Mouse (Mus musculus) inflammation-experienced regulatory T-cells, adult 6 months (primary cell): ENCODE data around the gene Inhbb. TPM values are rescaled to one million over a fixed set of nuclear protein-coding genes. Genes with fewer than 3 reads are reported as not detected.

ENCODE experiments used
- ATAC-seq: one replicate; pipeline ENCODE4 v1.8.0; 2017
- polyA plus RNA-seq, 3 experiments: library from polyadenylated mRNA; unstranded; fragments of 100-300 nt; shearing (Covaris generic); gene quantifications; one replicate each; pipeline ENCODE4 v1.2.1; 2017

Inhbb gene
- polyA plus RNA-seq, 3 experiments from 2014 or later, result not detected

- no peak for ATAC-seq
These were observed 46.7 kb downstream of the Inhbb start for GRCm38 (mm10) chr1:119375376-119375775.

GRCm38 (mm10) chr1:119367546-119367945 is 54.5 kb downstream of the Inhbb start:
- no peak for ATAC-seq

GRCm38 (mm10) chr1:119366315-119366714 is 55.7 kb downstream of the Inhbb start:
- no peak for ATAC-seq

Other genes with a start within 250 kb of the Inhbb start
- 10 to 100 TPM; 10.0 to 16.8 (median 10.8) TPM for gene Ralb, start 82.5 kb upstream of the Inhbb start, polyA plus RNA-seq
- gene Tmem185b, start 103.9 kb upstream of the Inhbb start, polyA plus RNA-seq, result 10 to 100 TPM; 15.6 to 20.2 (median 20.0) TPM
- gene Epb41l5, start 226.8 kb upstream of the Inhbb start, polyA plus RNA-seq, result 1 to 10 TPM in 2 of 3 experiments, under 1 TPM in 1; 0.40 to 1.8 (median 1.1) TPM